Mouse (Mus musculus): ENCODE results near the gene Asrgl1. TPM values are rescaled to one million over a fixed set of nuclear protein-coding genes. Genes with fewer than 3 reads are reported as not detected.
A peak's percentile ranks its signal among the peaks of the same experiment; 100 is the strongest.
"Not testable (repeated sequence)": the region's sequence is repeated elsewhere in the genome, so short reads cannot be mapped to it uniquely, and the experiment has no call there.

The Asrgl1 gene
- polyA plus RNA-seq, 1 experiment from 2014 or later = 21.2 TPM

- H3K4me1 ChIP-seq (replicated peaks; ENCODE audit: control insufficient read depth, insufficient read depth, low read length) = no peaks in the 10 kb centered on the region
- no peak overlapping the region for H3K9ac ChIP-seq (ENCODE audit: low read depth, low read length)
- WGBS = 94% methylated on average over 4 of the region's 4 CpGs
- no peaks in the 10 kb centered on the region for H3K27me3 ChIP-seq (replicated peaks; ENCODE audit: control insufficient read depth, insufficient read depth, low read length)
- H3K4me2 ChIP-seq = no peak overlapping the region
- no peak overlapping the region for H3K4me3 ChIP-seq (ENCODE audit: low read depth, low read length)
- 0 out of 2 replicates have a peak, but pooled peaks cover 5% of the 10 kb centered on the region for H3K36me3 ChIP-seq (ENCODE audit: control insufficient read depth, insufficient read depth, low read length)
- ATAC-seq (replicated peaks; ENCODE audit: low FRiP score) = no peak; the same call in 1 of the 2 replicates
- no peaks in the 10 kb centered on the region for H3K9me3 ChIP-seq (ENCODE audit: control insufficient read depth, low read length)
- H3K27ac ChIP-seq (ENCODE audit: low read depth, low read length) = no peak overlapping the region
- no peak for DNase-seq (ENCODE audit: low spot score)
Observed at GRCm38 (mm10) chr19:9128499-9129194, 6.8 kb downstream of the Asrgl1 start.

GRCm38 (mm10) chr19:9123986-9124385, 11.4 kb downstream of the Asrgl1 start:
- not testable (repeated sequence) for H3K4me1 ChIP-seq (replicated peaks; ENCODE audit: control insufficient read depth, insufficient read depth, low read length); H3K36me3 ChIP-seq (ENCODE audit: control insufficient read depth, insufficient read depth, low read length); H3K4me3 ChIP-seq (ENCODE audit: low read depth, low read length); DNase-seq (ENCODE audit: low spot score); H3K9ac ChIP-seq (ENCODE audit: low read depth, low read length); H3K9me3 ChIP-seq (ENCODE audit: control insufficient read depth, low read length); H3K27me3 ChIP-seq (replicated peaks; ENCODE audit: control insufficient read depth, insufficient read depth, low read length); H3K27ac ChIP-seq (ENCODE audit: low read depth, low read length); ATAC-seq (replicated peaks; ENCODE audit: low FRiP score); H3K4me2 ChIP-seq
- 93% methylated on average over 2 of the region's 2 CpGs for WGBS

- Histone ChIP-seq H3K36me3 (ENCODE audit: control insufficient read depth, insufficient read depth, low read length) (peaks cover 8% of the 10 kb centered on the region; the same call in 1 of the 2 replicates), H3K9me3 (ENCODE audit: control insufficient read depth, low read length) (no peaks in the 10 kb centered on the region), H3K4me1 (replicated peaks; ENCODE audit: control insufficient read depth, insufficient read depth, low read length) (no peaks in the 10 kb centered on the region), H3K27me3 (replicated peaks; ENCODE audit: control insufficient read depth, insufficient read depth, low read length) (no peaks in the 10 kb centered on the region), H3K9ac (ENCODE audit: low read depth, low read length) (no peak overlapping the region), H3K4me2 (no peak overlapping the region), H3K4me3 (ENCODE audit: low read depth, low read length) (no peak overlapping the region), H3K27ac (ENCODE audit: low read depth, low read length) (no peak overlapping the region)
- 86% methylated on average over 1 of the region's 1 CpGs for WGBS
- no peak for DNase-seq (ENCODE audit: low spot score)
- ATAC-seq (replicated peaks; ENCODE audit: low FRiP score) = no peak
Observed at GRCm38 (mm10) chr19:9122390-9122789, 13.0 kb downstream of the Asrgl1 start.

GRCm38 (mm10) chr19:9119655-9120425, 15.6 kb downstream of the Asrgl1 start:
- DNase-seq (ENCODE audit: low spot score) = no peak
- WGBS = 85% methylated on average over 3 of the region's 3 CpGs
- no peak for ATAC-seq (replicated peaks; ENCODE audit: low FRiP score)

GRCm38 (mm10) chr19:9117275-9117674, 18.2 kb downstream of the Asrgl1 start:
- no peaks in the 10 kb centered on the region for H3K9me3 ChIP-seq (ENCODE audit: control insufficient read depth, low read length)
- H3K9ac ChIP-seq (ENCODE audit: low read depth, low read length) = no peak overlapping the region
- no peak overlapping the region for H3K4me2 ChIP-seq
- H3K27me3 ChIP-seq (replicated peaks; ENCODE audit: control insufficient read depth, insufficient read depth, low read length) = no peaks in the 10 kb centered on the region
- ATAC-seq (replicated peaks; ENCODE audit: low FRiP score) = no peak
- no peak overlapping the region for H3K4me3 ChIP-seq (ENCODE audit: low read depth, low read length)
- WGBS = 83% methylated on average over 5 of the region's 5 CpGs
- H3K36me3 ChIP-seq (ENCODE audit: control insufficient read depth, insufficient read depth, low read length) = peaks cover 8% of the 10 kb centered on the region
- no peaks in the 10 kb centered on the region for H3K4me1 ChIP-seq (replicated peaks; ENCODE audit: control insufficient read depth, insufficient read depth, low read length)
- no peak for DNase-seq (ENCODE audit: low spot score)
- no peak overlapping the region for H3K27ac ChIP-seq (ENCODE audit: low read depth, low read length)

More at GRCm38 (mm10) chr19:9119655-9120425, 15.6 kb downstream of the Asrgl1 start:
- no peak overlapping the region for H3K9ac ChIP-seq (ENCODE audit: low read depth, low read length)
- H3K4me1 ChIP-seq (replicated peaks; ENCODE audit: control insufficient read depth, insufficient read depth, low read length) = no peaks in the 10 kb centered on the region
- no peak overlapping the region for H3K4me2 ChIP-seq
- no peaks in the 10 kb centered on the region for H3K9me3 ChIP-seq (ENCODE audit: control insufficient read depth, low read length)
- no peak overlapping the region for H3K4me3 ChIP-seq (ENCODE audit: low read depth, low read length)
- no peaks in the 10 kb centered on the region for H3K27me3 ChIP-seq (replicated peaks; ENCODE audit: control insufficient read depth, insufficient read depth, low read length)
- no peak overlapping the region for H3K27ac ChIP-seq (ENCODE audit: low read depth, low read length)
- H3K36me3 ChIP-seq (ENCODE audit: control insufficient read depth, insufficient read depth, low read length) = peaks cover 5% of the 10 kb centered on the region

- WGBS = 60% methylated on average over 4 of the region's 4 CpGs
- DNase-seq (ENCODE audit: low spot score) (no peak), ATAC-seq (replicated peaks; ENCODE audit: low FRiP score) (no peak)
- H3K9ac ChIP-seq (ENCODE audit: low read depth, low read length) = no peak overlapping the region
- no peaks in the 10 kb centered on the region for H3K27me3 ChIP-seq (replicated peaks; ENCODE audit: control insufficient read depth, insufficient read depth, low read length)
- no peak overlapping the region for H3K27ac ChIP-seq (ENCODE audit: low read depth, low read length)
- no peak overlapping the region for H3K4me3 ChIP-seq (ENCODE audit: low read depth, low read length)
- peaks cover 8% of the 10 kb centered on the region for H3K36me3 ChIP-seq (ENCODE audit: control insufficient read depth, insufficient read depth, low read length)
- no peak overlapping the region for H3K4me2 ChIP-seq
- H3K9me3 ChIP-seq (ENCODE audit: control insufficient read depth, low read length) = no peaks in the 10 kb centered on the region
- H3K4me1 ChIP-seq (replicated peaks; ENCODE audit: control insufficient read depth, insufficient read depth, low read length) = no peaks in the 10 kb centered on the region
Observed at GRCm38 (mm10) chr19:9116268-9116667, 19.2 kb downstream of the Asrgl1 start.

GRCm38 (mm10) chr19:9112043-9112442, 23.4 kb downstream of the Asrgl1 start:
- DNase-seq (ENCODE audit: low spot score) (no peak), ATAC-seq (replicated peaks; ENCODE audit: low FRiP score) (no peak)
- no peak overlapping the region for H3K4me3 ChIP-seq (ENCODE audit: low read depth, low read length)
- H3K9ac ChIP-seq (ENCODE audit: low read depth, low read length) = no peak overlapping the region
- no peaks in the 10 kb centered on the region for H3K9me3 ChIP-seq (ENCODE audit: control insufficient read depth, low read length)
- no peak overlapping the region for H3K27ac ChIP-seq (ENCODE audit: low read depth, low read length)
- no peaks in the 10 kb centered on the region for H3K27me3 ChIP-seq (replicated peaks; ENCODE audit: control insufficient read depth, insufficient read depth, low read length)
- no peak overlapping the region for H3K4me2 ChIP-seq
- WGBS = 66% methylated on average over 8 of the region's 8 CpGs
- H3K4me1 ChIP-seq (replicated peaks; ENCODE audit: control insufficient read depth, insufficient read depth, low read length) = peaks cover 7% of the 10 kb centered on the region; the same call in 1 of the 2 replicates
- H3K36me3 ChIP-seq (ENCODE audit: control insufficient read depth, insufficient read depth, low read length) = peaks cover 4% of the 10 kb centered on the region; the same call in 1 of the 2 replicates

- ATAC-seq (replicated peaks; ENCODE audit: low FRiP score) (peak; percentile 60), DNase-seq (ENCODE audit: low spot score) (no peak)
Observed at GRCm38 (mm10) chr19:9110182-9110869, 25.1 kb downstream of the Asrgl1 start.

More at GRCm38 (mm10) chr19:9110182-9110869, 25.1 kb downstream of the Asrgl1 start:
- H3K9ac ChIP-seq (ENCODE audit: low read depth, low read length) = no peak overlapping the region
- peaks cover 2% of the 10 kb centered on the region; the same call in 1 of the 2 replicates for H3K36me3 ChIP-seq (ENCODE audit: control insufficient read depth, insufficient read depth, low read length)
- 55% methylated on average over 4 of the region's 4 CpGs for WGBS
- H3K9me3 ChIP-seq (ENCODE audit: control insufficient read depth, low read length) = no peaks in the 10 kb centered on the region
- H3K27me3 ChIP-seq (replicated peaks; ENCODE audit: control insufficient read depth, insufficient read depth, low read length) = no peaks in the 10 kb centered on the region
- H3K27ac ChIP-seq (ENCODE audit: low read depth, low read length) = no peak overlapping the region
- H3K4me3 ChIP-seq (ENCODE audit: low read depth, low read length) = no peak overlapping the region
- peaks cover 12% of the 10 kb centered on the region for H3K4me1 ChIP-seq (replicated peaks; ENCODE audit: control insufficient read depth, insufficient read depth, low read length)
- no peak overlapping the region for H3K4me2 ChIP-seq
